Mouse (Mus musculus) subcutaneous adipose tissue, adult 2 months (tissue): ENCODE data around the gene Hoxd3. TPM values are rescaled to one million over a fixed set of nuclear protein-coding genes. Genes with fewer than 3 reads are reported as not detected.

Source experiments
- polyA plus RNA-seq: library from polyadenylated mRNA; depleted of rRNA; stranded (reverse); fragments of >200 nt; gene quantifications from 2 replicates; pipeline ENCODE4 v1.2.3, GENCODE M21; 2012; ENCODE audit warnings: low replicate concordance; rRNA removed

The Hoxd3 gene
- 0.70 and 18.6 TPM in 2 replicates for polyA plus RNA-seq

GRCm38 (mm10) chr2:74711721-74712621, at the start of gene Hoxd3, which contains the start of gene Hoxd4:
Gene Hoxd3, plus strand, starts transcription at chr2:74711927.
Gene Hoxd4, plus strand, starts transcription at chr2:74711929.

GRCm38 (mm10) chr2:74667842-74668357, 43.8 kb upstream of the Hoxd3 start, which contains the start of gene Hoxd13:
Gene Hoxd13, plus strand, starts transcription at chr2:74668310.

DNA sequence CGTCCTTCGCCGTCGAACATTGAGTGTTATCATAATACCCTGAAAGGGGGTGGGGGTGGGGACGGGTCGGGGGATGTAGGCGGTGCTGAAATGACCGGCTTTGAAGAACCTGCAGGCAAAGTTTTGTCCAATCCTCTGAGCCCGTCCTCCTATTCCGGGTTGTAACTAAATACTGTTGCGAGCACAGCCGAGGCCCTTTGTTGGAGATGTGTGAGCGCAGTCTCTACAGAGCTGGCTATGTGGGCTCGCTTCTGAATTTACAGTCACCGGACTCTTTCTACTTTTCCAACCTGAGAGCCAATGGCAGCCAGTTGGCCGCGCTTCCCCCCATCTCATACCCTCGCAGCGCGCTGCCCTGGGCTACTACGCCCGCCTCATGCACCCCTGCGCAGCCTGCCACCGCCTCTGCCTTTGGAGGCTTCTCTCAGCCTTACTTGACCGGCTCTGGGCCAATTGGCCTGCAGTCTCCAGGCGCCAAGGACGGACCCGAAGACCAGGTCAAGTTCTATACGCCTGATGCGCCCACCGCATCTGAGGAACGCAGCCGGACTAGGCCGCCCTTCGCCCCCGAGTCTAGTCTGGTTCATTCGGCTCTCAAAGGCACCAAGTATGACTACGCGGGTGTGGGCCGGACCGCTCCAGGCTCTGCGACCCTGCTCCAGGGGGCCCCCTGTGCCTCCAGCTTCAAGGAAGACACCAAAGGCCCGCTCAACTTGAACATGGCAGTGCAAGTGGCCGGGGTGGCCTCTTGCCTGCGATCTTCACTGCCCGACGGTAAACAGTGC, 36.7 kb upstream of the Hoxd3 start, which contains the start of gene Hoxd12:
Gene Hoxd12, plus strand, starts transcription at position 133 of the 785 bp plus-strand sequence.

GRCm38 (mm10) chr2:74678891-74679595, 32.7 kb upstream of the Hoxd3 start, which contains the start of gene Hoxd11:
Gene Hoxd11, plus strand, starts transcription at chr2:74679557.

GRCm38 (mm10) chr2:74691022-74691951, 20.4 kb upstream of the Hoxd3 start, which contains the start of gene Hoxd10:
Gene Hoxd10, plus strand, starts transcription at chr2:74691924.

GRCm38 (mm10) chr2:74697567-74698121, 14.1 kb upstream of the Hoxd3 start, which contains the start of gene Hoxd9:
Gene Hoxd9, plus strand, starts transcription at chr2:74697727.

DNA sequence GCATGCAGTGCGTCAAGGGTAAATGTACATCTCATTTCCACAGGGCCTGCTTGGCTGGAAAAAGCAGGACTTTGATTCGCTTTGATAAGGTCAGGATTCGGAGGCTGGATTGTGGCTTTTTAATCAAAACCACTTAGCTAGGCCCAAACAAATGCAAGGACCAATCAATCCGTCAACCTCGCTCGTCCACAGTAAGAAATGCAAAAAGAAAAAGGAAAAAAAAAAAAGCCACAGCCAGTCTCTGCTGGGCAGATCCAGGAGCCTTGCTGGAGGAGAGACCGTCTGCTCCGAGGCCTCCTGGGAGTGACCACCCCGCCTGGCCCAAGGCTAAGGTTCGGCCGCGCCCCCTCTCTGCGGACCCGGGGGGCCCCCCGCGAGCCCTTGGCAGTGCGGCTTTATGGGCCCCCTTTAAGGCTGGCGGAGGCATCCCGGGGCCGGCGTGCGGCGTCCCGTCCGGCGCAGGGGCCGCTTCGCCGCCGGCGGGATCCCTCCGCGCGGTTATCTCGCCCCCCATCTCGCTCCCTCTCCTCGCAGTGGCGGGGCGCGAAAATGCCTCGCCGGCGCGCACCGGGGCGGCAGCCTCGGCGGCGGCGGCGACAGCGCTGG, 7.2 kb upstream of the Hoxd3 start, which contains the start of gene Hoxd8:
Gene Hoxd8, plus strand, starts transcription at position 223 of the 606 bp plus-strand sequence.

DNA sequence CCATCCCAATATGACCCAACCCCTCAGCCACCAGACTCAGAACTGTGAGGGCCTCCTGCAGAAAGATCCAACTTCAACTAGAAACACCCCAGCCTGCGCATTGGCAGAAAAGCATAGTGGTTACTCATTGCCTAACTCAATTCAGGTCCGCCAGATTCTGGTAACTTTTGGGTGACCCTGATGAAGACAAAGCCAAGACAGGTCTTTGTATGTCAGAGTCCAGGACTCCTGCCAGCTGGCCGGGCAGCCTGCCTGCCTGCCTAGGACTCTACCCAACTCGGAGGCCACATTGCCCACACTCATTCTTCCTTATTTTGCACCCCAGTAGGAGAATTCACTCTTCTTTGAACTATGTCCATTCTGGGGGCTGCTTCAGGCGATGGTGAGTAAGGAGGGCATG, 14.8 kb downstream of the Hoxd3 start, which contains the start of gene Gm28230:
Gene Gm28230, plus strand, starts transcription at position 178 of the 400 bp plus-strand sequence.

GRCm38 (mm10) chr2:74762522-74763244, 51.0 kb downstream of the Hoxd3 start, which contains the start of gene Hoxd1:
Gene Hoxd1, plus strand, starts transcription at chr2:74762980.

Other genes starting within 250 kb of the Hoxd3 start
- 4.8 and 7.8 TPM in 2 replicates for gene Lnpk, start 132.5 kb upstream of the Hoxd3 start, polyA plus RNA-seq
- gene Evx2, start 52.4 kb upstream of the Hoxd3 start, polyA plus RNA-seq, result not detected in 2 replicates
- not detected in 2 replicates for gene Hoxd13, start 43.6 kb upstream of the Hoxd3 start, polyA plus RNA-seq
- gene Hoxd12, start 36.9 kb upstream of the Hoxd3 start, polyA plus RNA-seq, result not detected in 2 replicates
- 0.24 and 52.9 TPM in 2 replicates for gene Hoxd11, start 32.4 kb upstream of the Hoxd3 start, polyA plus RNA-seq
- gene Hoxd10, start 20.0 kb upstream of the Hoxd3 start, polyA plus RNA-seq, result 0.97 and 42.6 TPM in 2 replicates
- 7.5 and 57.1 TPM in 2 replicates for gene Hoxd9, start 14.2 kb upstream of the Hoxd3 start, polyA plus RNA-seq
- 11.5 and 27.9 TPM in 2 replicates for gene Hoxd8, start 7.3 kb upstream of the Hoxd3 start, polyA plus RNA-seq
- 36.3 and 69.5 TPM in 2 replicates for gene Hoxd4, start within 50 bp of the Hoxd3 start, polyA plus RNA-seq
- 6.2 and 15.3 TPM in 2 replicates for gene Gm28230, start 14.8 kb downstream of the Hoxd3 start, polyA plus RNA-seq
- gene Hoxd1, start 51.1 kb downstream of the Hoxd3 start, polyA plus RNA-seq, result not detected in 2 replicates
- gene Mtx2, start 113.9 kb downstream of the Hoxd3 start, polyA plus RNA-seq, result 59.5 and 89.6 TPM in 2 replicates